Mouse (Mus musculus) left cerebral cortex, adult 11 months (tissue): ENCODE measurements around the gene Ttyh2.

Experiments
- DNase-seq: peaks from one replicate; pipeline ENCODE4 v3.0.0; 2022; ENCODE audit warnings: low spot score

Ttyh2 gene

GRCm38 (mm10) chr11:114764820-114765818 lies 89.9 kb downstream of the Ttyh2 start, which contains the start of gene Kif19a:
Gene Kif19a, plus strand, starts transcription at chr11:114765388.
- no peak for DNase-seq

GRCm38 (mm10) chr11:114769911-114770310 lies 94.7 kb downstream of the Ttyh2 start:
- no peak for DNase-seq
